ENCODE assay signal across 15 mouse cellular contexts in the genomic region with DNA sequence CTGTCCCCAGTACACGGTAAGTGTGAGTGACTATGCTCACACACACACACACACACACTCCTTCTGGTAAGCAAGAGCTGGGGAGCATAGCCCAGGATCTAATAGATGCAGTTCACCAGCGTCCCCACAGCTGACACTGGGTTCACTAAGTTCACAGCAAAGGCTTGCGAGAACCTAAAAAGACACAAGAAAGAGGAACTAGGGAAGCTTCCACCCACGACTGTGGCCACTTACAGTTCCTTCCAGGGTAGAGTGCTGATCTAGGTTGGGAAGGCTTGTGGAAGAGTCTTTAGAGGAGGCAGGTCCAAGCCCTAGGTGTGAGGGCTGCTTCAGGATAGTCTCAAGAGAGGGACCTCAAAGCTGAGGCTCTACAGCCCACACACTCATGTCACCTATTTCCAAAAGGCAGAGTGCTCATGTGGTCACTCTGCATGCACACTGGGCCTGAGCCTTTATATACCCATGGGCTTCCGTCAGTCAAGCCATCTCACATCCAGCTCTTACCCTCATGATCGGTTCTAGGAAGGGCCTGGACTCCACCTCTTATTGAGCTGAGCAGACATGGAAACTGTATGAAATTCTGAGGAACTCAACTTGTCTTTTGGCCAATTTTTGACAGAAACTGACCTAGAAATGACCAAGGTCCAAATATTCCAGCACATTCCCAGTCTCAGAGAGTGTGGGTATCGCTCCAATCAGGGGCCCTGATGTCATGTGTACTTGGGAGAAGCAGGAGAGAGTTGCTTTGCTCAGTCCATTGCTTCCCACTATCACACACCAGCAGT. TPM values are rescaled to one million over a fixed set of nuclear protein-coding genes. Genes with fewer than 3 reads are reported as not detected.
DNase-seq lines count a peak whose midpoint lies in the region; ATAC-seq and TF ChIP-seq lines count a peak whose summit lies in the region.
"Had no signal": no experiment of that assay in that cellular context is flagged by ENCODE, and none has a peak within 500 bp of the region (broad histone marks: within the 10 kb centered on the region; RNA-seq: fewer than 3 reads in every experiment).

No protein-coding gene starts in this region.

- intact Hi-C loops in left cerebral cortex, postnatal 36 days (cut with DNase I), result no loop called here

- no peaks in the 10 kb centered on the region for H3K27me3 ChIP-seq in kidney, adult 2 months (replicated peaks; ENCODE audit: control insufficient read depth, insufficient read depth, low read length)
- H3K27me3 ChIP-seq in small intestine, adult 2 months (ENCODE audit: control insufficient read depth, insufficient read depth, low read length), result no peaks in the 10 kb centered on the region

- H3K27ac ChIP-seq in kidney, adult 2 months (ENCODE audit: insufficient read depth, low read depth, low read length), result peak overlapping the region; percentile 79
- H3K27ac ChIP-seq in small intestine, adult 2 months (ENCODE audit: insufficient read depth, low read depth, low read length), result peak overlapping the region; percentile 57
- H3K27ac ChIP-seq: embryonic facial prominence, embryonic 10.5 days; hindbrain, postnatal 0 days had no signal

- no peak for TF ChIP-seq POLR2A in kidney, adult 2 months (IDR thresholded peaks at IDR 0.05; ENCODE audit: low read depth, low read length)
- no peak for TF ChIP-seq POLR2A in small intestine, adult 2 months (IDR thresholded peaks at IDR 0.05; ENCODE audit: low read depth, low read length)

- DNase-seq in kidney, adult 2 months, result peak; percentile 55
- DNase-seq in kidney, adult 9 months, result no peak
- DNase-seq in spleen, postnatal 36 days (ENCODE audit: low spot score in 2 of 2), result peak; percentile 47 to 61
- DNase-seq in spleen, postnatal 14 days (ENCODE audit: low spot score in 2 of 2), result no peak
- no peak for DNase-seq in adrenal gland, adult 8-10 months
- no peak for DNase-seq in left cerebral cortex, postnatal 36 days (ENCODE audit: low spot score in 2 of 2)
- DNase-seq: adrenal gland, postnatal 36 days; gastrocnemius, postnatal 10 days; kidney, postnatal 25 days; lung, postnatal 4 days; thymus, postnatal 25 days had no signal

- ATAC-seq in hematopoietic stem cell, adult 5-6 weeks (replicated peaks in 1 of 2; ENCODE audit: insufficient read depth in 1 of 2, low FRiP score in 2 of 2, low TSS enrichment in 1 of 2, low read depth in 1 of 2, poor library complexity in 2 of 2, severe bottlenecking in 2 of 2), result peak; percentile 35 to 52
- ATAC-seq: hindbrain, postnatal 0 days had no signal

- TF ChIP-seq CTCF in kidney, adult 2 months (conservative IDR thresholded peaks at IDR 0.05; ENCODE audit: insufficient read depth, insufficient read length, low read depth, low read length), result no peak
- no peak for TF ChIP-seq CTCF in small intestine, adult 2 months (IDR thresholded peaks at IDR 0.05; ENCODE audit: extremely low read depth, insufficient read length, insufficient replicate concordance, low read depth, low read length)

- WGBS in kidney, adult 2 months, result 53% methylated on average over 7 of the region's 7 CpGs
- WGBS in small intestine, adult 2 months, result 78% methylated on average over 7 of the region's 7 CpGs

- H3K36me3 ChIP-seq in kidney, adult 2 months (ENCODE audit: control insufficient read depth, insufficient read depth, low read length), result no peaks in the 10 kb centered on the region
- peaks cover 26% of the 10 kb centered on the region for H3K36me3 ChIP-seq in small intestine, adult 2 months (ENCODE audit: control insufficient read depth, insufficient read depth, low read length)

- H3K4me3 ChIP-seq in kidney, adult 2 months (ENCODE audit: insufficient read depth, low read depth, low read length), result no peak overlapping the region
- no peak overlapping the region for H3K4me3 ChIP-seq in small intestine, adult 2 months (ENCODE audit: low read depth, low read length)
- H3K4me3 ChIP-seq: embryonic facial prominence, embryonic 10.5 days had no signal

- H3K4me1 ChIP-seq in kidney, adult 2 months (ENCODE audit: control insufficient read depth, insufficient read depth, low read length), result peaks cover 41% of the 10 kb centered on the region
- peaks cover 14% of the 10 kb centered on the region for H3K4me1 ChIP-seq in small intestine, adult 2 months (ENCODE audit: control insufficient read depth, insufficient read depth, insufficient read length, low read length)

RNA-seq across cellular contexts. Expression of a gene that starts 13.0 kb away (rescaled TPM):
- 35.2 and 39.1 TPM in 2 replicates for polyA plus RNA-seq in kidney, adult 2 months (2012; rRNA removed)
- 12.6 and 16.3 TPM in 2 replicates for total RNA-seq in hematopoietic stem cell, adult 5-6 weeks (2017)
- polyA plus RNA-seq in small intestine, adult 2 months (2012; rRNA removed), result 12.5 and 19.5 TPM in 2 replicates
- total RNA-seq in adrenal gland, adult 8-10 months (2022), result 100 to 1,000 TPM in 2 of 4 experiments, 10 to 100 TPM in 2; 79.2 to 123 (median 103) TPM
- total RNA-seq in left cerebral cortex, postnatal 36 days (2021), result 10 to 100 TPM; 21.7 TPM

RNA-seq across cellular contexts. Expression of a gene that starts 13.4 kb away (rescaled TPM):
- 519 and 582 TPM in 2 replicates for polyA plus RNA-seq in kidney, adult 2 months (2012; rRNA removed)
- 54.8 and 57.7 TPM in 2 replicates for total RNA-seq in hematopoietic stem cell, adult 5-6 weeks (2017)
- 127 and 214 TPM in 2 replicates for polyA plus RNA-seq in small intestine, adult 2 months (2012; rRNA removed)
- total RNA-seq in adrenal gland, adult 8-10 months (2022), result 100 to 1,000 TPM; 147 to 201 (median 185) TPM
- 100 to 1,000 TPM in 1 of 2 experiments, 10 to 100 TPM in 1; 89.1 to 100 TPM for total RNA-seq in left cerebral cortex, postnatal 36 days (2021)

Comparison
In these comparisons a context has a peak if more than half of its experiments do, and no peak if none do; other contexts are left out.
1. DNase-seq: peak in kidney, adult 2 months (single experiment) and spleen, postnatal 36 days (2 of 2); none in kidney, adult 9 months (single experiment), spleen, postnatal 14 days (0 of 2), adrenal gland, adult 8-10 months (single experiment) and left cerebral cortex, postnatal 36 days (0 of 2).